Mouse (Mus musculus) limb, embryonic 15.5 days (tissue): ENCODE measurements around the gene Krtap1-5. TPM values are rescaled to one million over a fixed set of nuclear protein-coding genes. Genes with fewer than 3 reads are reported as not detected.

ENCODE experiments used
- polyA plus RNA-seq: library from polyadenylated mRNA; unstranded; fragments of >200 nt; fragmentation: Nextera tagmentation; extraction: Ambion mirVana; gene quantifications from 2 replicates; pipeline ENCODE4 v1.2.1, GENCODE M21; 2015

Gene Krtap1-5
- polyA plus RNA-seq, 1 experiment from 2014 or later = not detected

Other genes with a start within 250 kb of the Krtap1-5 start
- gene Krt26, start 243.1 kb downstream of the Krtap1-5 start, polyA plus RNA-seq = not detected in 2 replicates
- gene Krt27, start 229.9 kb downstream of the Krtap1-5 start, polyA plus RNA-seq = not detected in 2 replicates
- 0.14 and 0.17 TPM in 2 replicates for gene Krt28, start 206.1 kb downstream of the Krtap1-5 start, polyA plus RNA-seq
- 625 and 642 TPM in 2 replicates for gene Krt10, start 191.7 kb downstream of the Krtap1-5 start, polyA plus RNA-seq
- gene Krt12, start 158.8 kb downstream of the Krtap1-5 start, polyA plus RNA-seq = 0.15 and 0.61 TPM in 2 replicates
- gene Krt20, start 142.9 kb downstream of the Krtap1-5 start, polyA plus RNA-seq = 0.20 and 0.32 TPM in 2 replicates
- 23.0 and 24.2 TPM in 2 replicates for gene Krt23, start 87.9 kb downstream of the Krtap1-5 start, polyA plus RNA-seq
- gene Krt39, start 59.7 kb downstream of the Krtap1-5 start, polyA plus RNA-seq = 0.15 TPM in 1 of 2 replicates, not detected in the other
- gene Krt40, start 37.9 kb downstream of the Krtap1-5 start, polyA plus RNA-seq = not detected in 2 replicates
- gene Krtap3-3, start 30.2 kb downstream of the Krtap1-5 start, polyA plus RNA-seq = 4.0 and 5.6 TPM in 2 replicates
- 0.24 TPM in 1 of 2 replicates, not detected in the other for gene Krtap3-2, start 24.2 kb downstream of the Krtap1-5 start, polyA plus RNA-seq
- gene Gm11939, start 21.6 kb downstream of the Krtap1-5 start, polyA plus RNA-seq = not detected in 2 replicates
- 6.4 and 15.3 TPM in 2 replicates for gene Krtap3-1, start 14.4 kb downstream of the Krtap1-5 start, polyA plus RNA-seq
- not detected in 2 replicates for gene Krtap1-4, start 2.6 kb upstream of the Krtap1-5 start, polyA plus RNA-seq
- gene Krtap1-3, start 10.3 kb upstream of the Krtap1-5 start, polyA plus RNA-seq = not detected in 2 replicates
- not detected in 2 replicates for gene Krtap9-3, start 17.1 kb upstream of the Krtap1-5 start, polyA plus RNA-seq
- gene Gm11938, start 22.3 kb upstream of the Krtap1-5 start, polyA plus RNA-seq = not detected in 2 replicates
- not detected in 2 replicates for gene Gm11937, start 29.2 kb upstream of the Krtap1-5 start, polyA plus RNA-seq
- not detected in 2 replicates for gene Krtap2-4, start 33.8 kb upstream of the Krtap1-5 start, polyA plus RNA-seq
- not detected in 2 replicates for gene Gm11562, start 39.4 kb upstream of the Krtap1-5 start, polyA plus RNA-seq
- not detected in 2 replicates for gene Krtap4-1, start 47.2 kb upstream of the Krtap1-5 start, polyA plus RNA-seq
- not detected in 2 replicates for gene Krtap4-2, start 54.1 kb upstream of the Krtap1-5 start, polyA plus RNA-seq
- not detected in 2 replicates for gene Krtap4-7, start 63.1 kb upstream of the Krtap1-5 start, polyA plus RNA-seq
- not detected in 2 replicates for gene Gm11555, start 69.2 kb upstream of the Krtap1-5 start, polyA plus RNA-seq
- not detected in 2 replicates for gene Gm11563, start 77.9 kb upstream of the Krtap1-5 start, polyA plus RNA-seq
- gene Krtap4-6, start 84.9 kb upstream of the Krtap1-5 start, polyA plus RNA-seq = not detected in 2 replicates
- gene Gm14190, start 109.7 kb upstream of the Krtap1-5 start, polyA plus RNA-seq = not detected in 2 replicates
- gene Gm14180, start 153.3 kb upstream of the Krtap1-5 start, polyA plus RNA-seq = not detected in 2 replicates
- gene Gm11595, start 191.9 kb upstream of the Krtap1-5 start, polyA plus RNA-seq = not detected in 2 replicates
- gene Krtap4-8, start 199.7 kb upstream of the Krtap1-5 start, polyA plus RNA-seq = not detected in 2 replicates
- gene Krtap4-9, start 204.2 kb upstream of the Krtap1-5 start, polyA plus RNA-seq = not detected in 2 replicates
- gene Gm11596, start 212.5 kb upstream of the Krtap1-5 start, polyA plus RNA-seq = not detected in 2 replicates
- gene Gm11569, start 217.9 kb upstream of the Krtap1-5 start, polyA plus RNA-seq = not detected in 2 replicates
- gene Gm11554, start 223.4 kb upstream of the Krtap1-5 start, polyA plus RNA-seq = not detected in 2 replicates
- not detected in 2 replicates for gene Krtap4-13, start 228.9 kb upstream of the Krtap1-5 start, polyA plus RNA-seq
- gene Gm11564, start 234.7 kb upstream of the Krtap1-5 start, polyA plus RNA-seq = not detected in 2 replicates